Comparison of ENCODE assay signal across 16 mouse cellular contexts in genomic region chr6:80265746-80266145, GRCm38 (mm10).
"Had no signal": no experiment of that assay in that cellular context is flagged by ENCODE, and none has a peak within 500 bp of the region (broad histone marks: within the 10 kb centered on the region; RNA-seq: fewer than 3 reads in every experiment).

No protein-coding gene starts in this region.

- H3K4me2 ChIP-seq: neural tube, embryonic 13.5 days; neural tube, embryonic 15.5 days; stomach, embryonic 15.5 days had no signal

- H3K27ac ChIP-seq: neural tube, embryonic 13.5 days; neural tube, embryonic 15.5 days; stomach, embryonic 15.5 days; stomach, postnatal 0 days had no signal

- H3K9me3 ChIP-seq: neural tube, embryonic 13.5 days; neural tube, embryonic 15.5 days; stomach, embryonic 15.5 days had no signal

- H3K4me3 ChIP-seq: neural tube, embryonic 13.5 days; neural tube, embryonic 15.5 days; stomach, embryonic 15.5 days had no signal

- H3K9ac ChIP-seq: neural tube, embryonic 13.5 days; neural tube, embryonic 15.5 days; stomach, embryonic 15.5 days had no signal

- H3K27me3 ChIP-seq: neural tube, embryonic 13.5 days; neural tube, embryonic 15.5 days; stomach, embryonic 15.5 days had no signal

- DNase-seq: retina, postnatal 1 day; right cerebral cortex, adult 18-20 months; right cerebral cortex, postnatal 14 days; right cerebral cortex, postnatal 25 days; right cerebral cortex, postnatal 4 days; spleen, adult 18-20 months; thymus, adult 18-20 months; thymus, adult 2 months; thymus, postnatal 14 days; thymus, postnatal 25 days; thymus, postnatal 36 days; thymus, postnatal 4 days had no signal

- H3K4me1 ChIP-seq: neural tube, embryonic 13.5 days; neural tube, embryonic 15.5 days; stomach, embryonic 15.5 days had no signal

- H3K36me3 ChIP-seq: neural tube, embryonic 13.5 days; neural tube, embryonic 15.5 days; stomach, embryonic 15.5 days had no signal
